Mouse (Mus musculus): Measurements from ENCODE around the gene Il16.

DNA sequence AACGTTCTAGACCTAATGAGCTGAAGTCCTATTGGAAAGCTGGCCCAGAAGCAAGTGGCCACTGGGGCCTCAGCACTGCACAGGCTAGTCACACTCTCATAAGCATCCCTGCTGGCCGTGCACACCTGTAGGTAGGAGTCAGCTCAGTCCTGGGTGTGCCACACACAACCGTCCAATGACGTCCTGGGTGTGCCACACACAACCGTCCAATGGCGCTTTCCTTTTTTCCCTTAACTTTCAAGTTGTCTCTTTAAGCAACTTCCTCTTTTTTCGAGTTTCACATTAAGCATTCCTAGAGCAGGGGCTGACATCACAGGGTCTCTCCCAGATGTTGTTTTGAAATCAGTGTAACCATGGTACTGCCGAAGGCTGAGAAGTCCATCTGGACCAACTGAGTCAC, 25.3 kb downstream of the Il16 start:
- no peak for TF ChIP-seq CTCF (IDR thresholded peaks at IDR 0.05; ENCODE audit: low read depth)
- no peak for TF ChIP-seq EP300 (IDR thresholded peaks at IDR 0.05; ENCODE audit: low read depth)
